Mouse (Mus musculus): Measurements from ENCODE around the gene Usp33. TPM values are rescaled to one million over a fixed set of nuclear protein-coding genes. Genes with fewer than 3 reads are reported as not detected.

Usp33 gene
- polyA plus RNA-seq, 1 experiment from 2014 or later: 74.8 TPM

GRCm38 (mm10) chr3:152352289-152352688, 6.0 kb downstream of the Usp33 start:
- H3K36me3 ChIP-seq (ENCODE audit: control insufficient read depth, insufficient read depth, low read length): no peaks in the 10 kb centered on the region
- H3K27me3 ChIP-seq (ENCODE audit: control insufficient read depth, insufficient read depth, low read length): no peaks in the 10 kb centered on the region
- 85% methylated on average over 4 of the region's 4 CpGs for WGBS
- ATAC-seq (ENCODE audit: low FRiP score): no peak
- no peak overlapping the region for H3K9ac ChIP-seq (ENCODE audit: low read depth, low read length)
- no peaks in the 10 kb centered on the region for H3K9me3 ChIP-seq (ENCODE audit: control insufficient read depth, low read length)
- H3K4me2 ChIP-seq (replicated peaks; ENCODE audit: low read depth, low read length): no peak overlapping the region
- no peak overlapping the region for H3K27ac ChIP-seq (ENCODE audit: low read depth, low read length)
- no peak overlapping the region for H3K4me3 ChIP-seq (ENCODE audit: low read depth, low read length)
- H3K4me1 ChIP-seq (replicated peaks; ENCODE audit: control insufficient read depth, insufficient read depth, low read length): no peaks in the 10 kb centered on the region
- no peak for DNase-seq (ENCODE audit: low spot score)

- Histone ChIP-seq H3K9ac (ENCODE audit: low read depth, low read length) (no peak overlapping the region), H3K4me3 (ENCODE audit: low read depth, low read length) (no peak overlapping the region), H3K36me3 (ENCODE audit: control insufficient read depth, insufficient read depth, low read length) (no peaks in the 10 kb centered on the region), H3K9me3 (ENCODE audit: control insufficient read depth, low read length) (no peaks in the 10 kb centered on the region), H3K27ac (ENCODE audit: low read depth, low read length) (no peak overlapping the region), H3K4me2 (replicated peaks; ENCODE audit: low read depth, low read length) (no peak overlapping the region), H3K27me3 (ENCODE audit: control insufficient read depth, insufficient read depth, low read length) (no peaks in the 10 kb centered on the region), H3K4me1 (replicated peaks; ENCODE audit: control insufficient read depth, insufficient read depth, low read length) (no peaks in the 10 kb centered on the region)
- no peak for DNase-seq (ENCODE audit: low spot score)
- no peak for ATAC-seq (ENCODE audit: low FRiP score)
- 81% methylated on average over 10 of the region's 10 CpGs for WGBS
These were observed 7.3 kb downstream of the Usp33 start for GRCm38 (mm10) chr3:152353434-152354177.

- Histone ChIP-seq H3K4me2 (replicated peaks; ENCODE audit: low read depth, low read length) (no peak overlapping the region), H3K4me3 (ENCODE audit: low read depth, low read length) (no peak overlapping the region), H3K9me3 (ENCODE audit: control insufficient read depth, low read length) (no peaks in the 10 kb centered on the region), H3K27me3 (ENCODE audit: control insufficient read depth, insufficient read depth, low read length) (no peaks in the 10 kb centered on the region), H3K9ac (ENCODE audit: low read depth, low read length) (no peak overlapping the region), H3K4me1 (replicated peaks; ENCODE audit: control insufficient read depth, insufficient read depth, low read length) (no peaks in the 10 kb centered on the region), H3K36me3 (ENCODE audit: control insufficient read depth, insufficient read depth, low read length) (0 out of 2 replicates have a peak, but pooled peaks cover 2% of the 10 kb centered on the region), H3K27ac (ENCODE audit: low read depth, low read length) (no peak overlapping the region)
- WGBS: 60% methylated on average over 5 of the region's 5 CpGs
- DNase-seq (ENCODE audit: low spot score) (no peak), ATAC-seq (ENCODE audit: low FRiP score) (no peak)
These were observed 9.1 kb downstream of the Usp33 start for GRCm38 (mm10) chr3:152355361-152355760.

GRCm38 (mm10) chr3:152356751-152357150, 10.5 kb downstream of the Usp33 start:
- DNase-seq (ENCODE audit: low spot score) (no peak), ATAC-seq (ENCODE audit: low FRiP score) (0 out of 2 replicates have a peak, but pooled peaks have one; percentile 43)
- Histone ChIP-seq H3K9ac (ENCODE audit: low read depth, low read length) (no peak overlapping the region), H3K27ac (ENCODE audit: low read depth, low read length) (no peak overlapping the region), H3K9me3 (ENCODE audit: control insufficient read depth, low read length) (no peaks in the 10 kb centered on the region), H3K36me3 (ENCODE audit: control insufficient read depth, insufficient read depth, low read length) (0 out of 2 replicates have a peak, but pooled peaks cover 4% of the 10 kb centered on the region), H3K27me3 (ENCODE audit: control insufficient read depth, insufficient read depth, low read length) (no peaks in the 10 kb centered on the region), H3K4me1 (replicated peaks; ENCODE audit: control insufficient read depth, insufficient read depth, low read length) (no peaks in the 10 kb centered on the region), H3K4me2 (replicated peaks; ENCODE audit: low read depth, low read length) (no peak overlapping the region), H3K4me3 (ENCODE audit: low read depth, low read length) (no peak overlapping the region)
- WGBS: 74% methylated on average over 9 of the region's 9 CpGs

- Histone ChIP-seq H3K4me3 (ENCODE audit: low read depth, low read length) (no peak overlapping the region), H3K27me3 (ENCODE audit: control insufficient read depth, insufficient read depth, low read length) (no peaks in the 10 kb centered on the region), H3K9ac (ENCODE audit: low read depth, low read length) (no peak overlapping the region), H3K4me1 (replicated peaks; ENCODE audit: control insufficient read depth, insufficient read depth, low read length) (no peaks in the 10 kb centered on the region), H3K9me3 (ENCODE audit: control insufficient read depth, low read length) (no peaks in the 10 kb centered on the region), H3K4me2 (replicated peaks; ENCODE audit: low read depth, low read length) (no peak overlapping the region), H3K36me3 (ENCODE audit: control insufficient read depth, insufficient read depth, low read length) (0 out of 2 replicates have a peak, but pooled peaks cover 4% of the 10 kb centered on the region), H3K27ac (ENCODE audit: low read depth, low read length) (no peak overlapping the region)
- no peak for DNase-seq (ENCODE audit: low spot score)
- 93% methylated on average over 7 of the region's 7 CpGs for WGBS
- ATAC-seq (ENCODE audit: low FRiP score): no peak
These were observed 12.9 kb downstream of the Usp33 start for GRCm38 (mm10) chr3:152359151-152359550.

- no peaks in the 10 kb centered on the region for H3K9me3 ChIP-seq (ENCODE audit: control insufficient read depth, low read length)
- ATAC-seq (ENCODE audit: low FRiP score) (no peak), DNase-seq (ENCODE audit: low spot score) (no peak)
- H3K36me3 ChIP-seq (ENCODE audit: control insufficient read depth, insufficient read depth, low read length): 0 out of 2 replicates have a peak, but pooled peaks cover 7% of the 10 kb centered on the region
- no peak overlapping the region for H3K4me2 ChIP-seq (replicated peaks; ENCODE audit: low read depth, low read length)
- H3K4me1 ChIP-seq (replicated peaks; ENCODE audit: control insufficient read depth, insufficient read depth, low read length): no peaks in the 10 kb centered on the region
- 90% methylated on average over 2 of the region's 2 CpGs for WGBS
- no peak overlapping the region for H3K4me3 ChIP-seq (ENCODE audit: low read depth, low read length)
- no peak overlapping the region for H3K9ac ChIP-seq (ENCODE audit: low read depth, low read length)
- H3K27me3 ChIP-seq (ENCODE audit: control insufficient read depth, insufficient read depth, low read length): no peaks in the 10 kb centered on the region
- H3K27ac ChIP-seq (ENCODE audit: low read depth, low read length): no peak overlapping the region
These were observed 17.9 kb downstream of the Usp33 start for GRCm38 (mm10) chr3:152364181-152364580.

- WGBS: 90% methylated on average over 4 of the region's 4 CpGs
- ATAC-seq (ENCODE audit: low FRiP score) (no peak), DNase-seq (ENCODE audit: low spot score) (no peak)
- H3K4me3 ChIP-seq (ENCODE audit: low read depth, low read length): no peak overlapping the region
- H3K27me3 ChIP-seq (ENCODE audit: control insufficient read depth, insufficient read depth, low read length): no peaks in the 10 kb centered on the region
- no peak overlapping the region for H3K27ac ChIP-seq (ENCODE audit: low read depth, low read length)
- no peak overlapping the region for H3K4me2 ChIP-seq (replicated peaks; ENCODE audit: low read depth, low read length)
- no peaks in the 10 kb centered on the region for H3K9me3 ChIP-seq (ENCODE audit: control insufficient read depth, low read length)
- H3K4me1 ChIP-seq (replicated peaks; ENCODE audit: control insufficient read depth, insufficient read depth, low read length): no peaks in the 10 kb centered on the region
- H3K9ac ChIP-seq (ENCODE audit: low read depth, low read length): no peak overlapping the region
- H3K36me3 ChIP-seq (ENCODE audit: control insufficient read depth, insufficient read depth, low read length): no peaks in the 10 kb centered on the region
These were observed 29.8 kb downstream of the Usp33 start for GRCm38 (mm10) chr3:152376063-152376462.

- DNase-seq (ENCODE audit: low spot score): no peak
- 69% methylated on average over 11 of the region's 11 CpGs for WGBS
These were observed 37.8 kb downstream of the Usp33 start for GRCm38 (mm10) chr3:152384106-152384505.

More at GRCm38 (mm10) chr3:152384106-152384505, 37.8 kb downstream of the Usp33 start:
- no peak for ATAC-seq (ENCODE audit: low FRiP score)
- Histone ChIP-seq H3K4me2 (replicated peaks; ENCODE audit: low read depth, low read length) (no peak overlapping the region), H3K9ac (ENCODE audit: low read depth, low read length) (no peak overlapping the region), H3K27me3 (ENCODE audit: control insufficient read depth, insufficient read depth, low read length) (no peaks in the 10 kb centered on the region), H3K9me3 (ENCODE audit: control insufficient read depth, low read length) (no peaks in the 10 kb centered on the region), H3K4me1 (replicated peaks; ENCODE audit: control insufficient read depth, insufficient read depth, low read length) (no peaks in the 10 kb centered on the region), H3K4me3 (ENCODE audit: low read depth, low read length) (no peak overlapping the region), H3K36me3 (ENCODE audit: control insufficient read depth, insufficient read depth, low read length) (no peaks in the 10 kb centered on the region), H3K27ac (ENCODE audit: low read depth, low read length) (no peak overlapping the region)

Data from hindbrain, embryonic 11.5 days (tissue).